In genomic region chr16:30940699-30941098, GRCm38 (mm10) we compare ENCODE assay signal across 12 mouse cellular contexts.
DNase-seq lines count a peak whose midpoint lies in the region; ATAC-seq and TF ChIP-seq lines count a peak whose summit lies in the region.
"Had no signal": no experiment of that assay in that cellular context is flagged by ENCODE, and none has a peak within 500 bp of the region (broad histone marks: within the 10 kb centered on the region; RNA-seq: fewer than 3 reads in every experiment).

No protein-coding gene starts in this region.

- H3K36me3 ChIP-seq in hindbrain, postnatal 0 days (ENCODE audit: insufficient read depth, low read length): no peaks in the 10 kb centered on the region
- H3K36me3 ChIP-seq in hindbrain, embryonic 14.5 days (replicated peaks; ENCODE audit: control insufficient read depth, insufficient read depth): no peaks in the 10 kb centered on the region
- H3K36me3 ChIP-seq in testis, adult 2 months (ENCODE audit: control insufficient read depth, insufficient read depth, low read length): no peaks in the 10 kb centered on the region
- no peaks in the 10 kb centered on the region for H3K36me3 ChIP-seq in neural tube, embryonic 15.5 days
- H3K36me3 ChIP-seq: midbrain, embryonic 10.5 days had no signal

- no peaks in the 10 kb centered on the region for H3K27me3 ChIP-seq in hindbrain, postnatal 0 days (ENCODE audit: insufficient read depth, low read length)
- H3K27me3 ChIP-seq in hindbrain, embryonic 14.5 days (ENCODE audit: control insufficient read depth, insufficient read depth, low read length): no peaks in the 10 kb centered on the region
- H3K27me3 ChIP-seq in testis, adult 2 months (ENCODE audit: control insufficient read depth, insufficient read depth, low read length): no peaks in the 10 kb centered on the region
- H3K27me3 ChIP-seq in neural tube, embryonic 15.5 days (replicated peaks): no peaks in the 10 kb centered on the region

- H3K9me3 ChIP-seq in hindbrain, postnatal 0 days (ENCODE audit: low read length): no peaks in the 10 kb centered on the region
- H3K9me3 ChIP-seq in hindbrain, embryonic 14.5 days (ENCODE audit: control insufficient read depth, low read length): no peaks in the 10 kb centered on the region
- H3K9me3 ChIP-seq in neural tube, embryonic 15.5 days (replicated peaks): no peaks in the 10 kb centered on the region
- H3K9me3 ChIP-seq: midbrain, embryonic 10.5 days had no signal

- intact Hi-C loops in gastrocnemius, postnatal 36 days (cut with DNase I): no loop called here

- peak; percentile 36 for TF ChIP-seq CTCF in hindbrain, postnatal 0 days (IDR thresholded peaks at IDR 0.05; ENCODE audit: low read depth)
- peak; percentile 29; the same call in 1 of the 2 replicates for TF ChIP-seq CTCF in testis, adult 2 months (IDR thresholded peaks at IDR 0.05; ENCODE audit: control insufficient read depth, insufficient read depth, insufficient replicate concordance, low read depth, low read length)

- no peak overlapping the region for H3K9ac ChIP-seq in hindbrain, postnatal 0 days (replicated peaks; ENCODE audit: low read length)
- no peak overlapping the region for H3K9ac ChIP-seq in hindbrain, embryonic 14.5 days
- no peak overlapping the region for H3K9ac ChIP-seq in neural tube, embryonic 15.5 days (replicated peaks)

- no peak for DNase-seq in hindbrain, postnatal 0 days (ENCODE audit: low spot score)
- no peak for DNase-seq in hindbrain, embryonic 14.5 days (ENCODE audit: low spot score)
- DNase-seq in testis, postnatal 10 days (ENCODE audit: low spot score): no peak
- DNase-seq in c-Kit-positive CD71-positive TER-119-negative erythroid progenitor cells, embryonic 14.5 days (ENCODE audit: low read depth): peak; percentile 9
- no peak for DNase-seq in gastrocnemius, postnatal 36 days
- DNase-seq: cerebellum, adult 8-10 months; kidney, adult 11 months had no signal

- H3K4me3 ChIP-seq in hindbrain, postnatal 0 days (ENCODE audit: low read length): no peak overlapping the region
- H3K4me3 ChIP-seq in hindbrain, embryonic 14.5 days (replicated peaks; ENCODE audit: low read length): no peak overlapping the region
- H3K4me3 ChIP-seq in testis, adult 2 months (ENCODE audit: control insufficient read depth, low read depth, low read length): no peak overlapping the region
- no peak overlapping the region for H3K4me3 ChIP-seq in neural tube, embryonic 15.5 days (replicated peaks)
- H3K4me3 ChIP-seq: midbrain, embryonic 10.5 days had no signal

- no peak for ATAC-seq in hindbrain, postnatal 0 days
- no peak for ATAC-seq in hindbrain, embryonic 14.5 days (ENCODE audit: low FRiP score)
- no peak for ATAC-seq in neural tube, embryonic 15.5 days (ENCODE audit: low FRiP score)
- ATAC-seq in erythroblast, adult 5-6 weeks (replicated peaks; ENCODE audit: low FRiP score, poor library complexity, severe bottlenecking): no peak

- no peak overlapping the region for H3K27ac ChIP-seq in hindbrain, postnatal 0 days
- H3K27ac ChIP-seq in hindbrain, embryonic 14.5 days: no peak overlapping the region
- H3K27ac ChIP-seq in testis, adult 2 months (ENCODE audit: control insufficient read depth, insufficient read depth, low read depth, low read length): no peak overlapping the region
- no peak overlapping the region for H3K27ac ChIP-seq in neural tube, embryonic 15.5 days (replicated peaks)

- WGBS in hindbrain, postnatal 0 days: 88% methylated on average over 2 of the region's 2 CpGs
- 72% methylated on average over 2 of the region's 2 CpGs for WGBS in hindbrain, embryonic 14.5 days
- WGBS in neural tube, embryonic 15.5 days: 74% methylated on average over 2 of the region's 2 CpGs

- TF ChIP-seq POLR2A in testis, adult 2 months (IDR thresholded peaks at IDR 0.05; ENCODE audit: control insufficient read depth, low read depth, low read length): no peak

- no peak overlapping the region for H3K4me2 ChIP-seq in hindbrain, postnatal 0 days (ENCODE audit: low read depth, low read length)
- H3K4me2 ChIP-seq in hindbrain, embryonic 14.5 days (replicated peaks): no peak overlapping the region
- H3K4me2 ChIP-seq in neural tube, embryonic 15.5 days: no peak overlapping the region
- H3K4me2 ChIP-seq: heart, embryonic 11.5 days had no signal

- no peaks in the 10 kb centered on the region for H3K4me1 ChIP-seq in hindbrain, postnatal 0 days (ENCODE audit: insufficient read depth, low read length)
- H3K4me1 ChIP-seq in hindbrain, embryonic 14.5 days (replicated peaks; ENCODE audit: control insufficient read depth, insufficient read depth, low read length): peaks cover 1% of the 10 kb centered on the region; the same call in 1 of the 2 replicates
- no peaks in the 10 kb centered on the region; the same call in 1 of the 2 replicates for H3K4me1 ChIP-seq in testis, adult 2 months (ENCODE audit: control insufficient read depth, insufficient read depth, low read length)
- H3K4me1 ChIP-seq in neural tube, embryonic 15.5 days: peaks cover 7% of the 10 kb centered on the region; the same call in 1 of the 2 replicates
